ENCODE assay signal across 30 mouse cellular contexts in genomic region chr2:131907311-131907710, GRCm38 (mm10). TPM values are rescaled to one million over a fixed set of nuclear protein-coding genes. Genes with fewer than 3 reads are reported as not detected.
"Had no signal": no experiment of that assay in that cellular context is flagged by ENCODE, and none has a peak within 500 bp of the region (broad histone marks: within the 10 kb centered on the region; RNA-seq: fewer than 3 reads in every experiment).

No protein-coding gene starts in this region.

- H3K27ac ChIP-seq: heart, adult 2 months; hindbrain, embryonic 10.5 days; hindbrain, embryonic 12.5 days; hindbrain, embryonic 14.5 days; intestine, embryonic 15.5 days; layer of hippocampus, adult 2 months; left cerebral cortex, adult 2 months; limb, embryonic 10.5 days; limb, embryonic 12.5 days; liver, embryonic 15.5 days had no signal

- H3K4me2 ChIP-seq: heart, embryonic 12.5 days; hindbrain, embryonic 12.5 days; hindbrain, embryonic 14.5 days; intestine, embryonic 15.5 days; limb, embryonic 12.5 days; liver, embryonic 12.5 days; liver, embryonic 15.5 days had no signal

- ATAC-seq: hindbrain, embryonic 16.5 days; inflammation-experienced regulatory T-cells, adult 6 months; intestine, embryonic 15.5 days; intestine, postnatal 0 days; liver, embryonic 12.5 days had no signal

- H3K36me3 ChIP-seq: heart, embryonic 12.5 days; hindbrain, embryonic 10.5 days; hindbrain, embryonic 12.5 days; intestine, embryonic 15.5 days; limb, embryonic 10.5 days; limb, embryonic 12.5 days; liver, embryonic 12.5 days; liver, embryonic 15.5 days had no signal

- H3K27me3 ChIP-seq: heart, embryonic 12.5 days; hindbrain, embryonic 12.5 days; intestine, embryonic 15.5 days; liver, embryonic 12.5 days; liver, embryonic 15.5 days had no signal

- DNase-seq: kidney, postnatal 4 days had no signal

- H3K4me3 ChIP-seq: heart, adult 2 months; heart, embryonic 12.5 days; hindbrain, embryonic 10.5 days; hindbrain, embryonic 12.5 days; intestine, embryonic 15.5 days; layer of hippocampus, adult 2 months; left cerebral cortex, adult 2 months; limb, embryonic 10.5 days; limb, embryonic 12.5 days; liver, embryonic 12.5 days; liver, embryonic 15.5 days had no signal

- H3K9ac ChIP-seq: heart, embryonic 12.5 days; hindbrain, embryonic 12.5 days; hindbrain, embryonic 14.5 days; intestine, embryonic 15.5 days; limb, embryonic 12.5 days; liver, embryonic 12.5 days; liver, embryonic 15.5 days had no signal

- H3K9me3 ChIP-seq: heart, embryonic 12.5 days; hindbrain, embryonic 10.5 days; hindbrain, embryonic 12.5 days; intestine, embryonic 15.5 days; limb, embryonic 10.5 days; limb, embryonic 12.5 days; liver, embryonic 12.5 days; liver, embryonic 15.5 days had no signal

RNA-seq across cellular contexts. Expression of gene Prn, which starts 2.4 kb away (rescaled TPM):
- total RNA-seq: gastrocnemius, adult 8-10 months; gastrocnemius, postnatal 14 days; granulocyte monocyte progenitor cell, adult 5-6 weeks; layer of hippocampus, adult 2 months; layer of hippocampus, postnatal 25 days; liver, adult 2 months had no signal
- polyA plus RNA-seq: frontal cortex, adult 2 months; heart, adult 2 months; heart, embryonic 14.5 days; heart, embryonic 16.5 days; hindbrain, embryonic 10.5 days; hindbrain, embryonic 12.5 days; hindbrain, embryonic 14.5 days; hindbrain, embryonic 16.5 days; inflammation-experienced regulatory T-cells, adult 6 months; intestine, postnatal 0 days; kidney, embryonic 14.5 days; limb, embryonic 10.5 days; limb, embryonic 12.5 days; limb, embryonic 14.5 days; liver, adult 2 months; liver, embryonic 12.5 days; liver, embryonic 15.5 days had no signal

RNA-seq across cellular contexts. Expression of gene Prnd, which starts 43.4 kb away (rescaled TPM):
- total RNA-seq: granulocyte monocyte progenitor cell, adult 5-6 weeks; layer of hippocampus, adult 2 months; liver, adult 2 months had no signal
- polyA plus RNA-seq: liver, adult 2 months had no signal

RNA-seq across cellular contexts. Expression of gene Erv3, which starts 47.8 kb away (rescaled TPM):
- total RNA-seq: gastrocnemius, adult 8-10 months; gastrocnemius, postnatal 14 days; gastrocnemius, postnatal 36 days; granulocyte monocyte progenitor cell, adult 5-6 weeks; heart, adult 2 months; heart, postnatal 10 days; heart, postnatal 4 days; liver, adult 2 months had no signal
- polyA plus RNA-seq: heart, adult 2 months; heart, embryonic 12.5 days; heart, embryonic 14.5 days; heart, embryonic 16.5 days; hindbrain, embryonic 12.5 days; hindbrain, embryonic 16.5 days; inflammation-experienced regulatory T-cells, adult 6 months; intestine, embryonic 15.5 days; intestine, postnatal 0 days; kidney, embryonic 14.5 days; kidney, embryonic 16.5 days; limb, embryonic 10.5 days; limb, embryonic 12.5 days; liver, adult 2 months; liver, embryonic 12.5 days; liver, embryonic 15.5 days had no signal
